Mouse (Mus musculus) thymus, postnatal 25 days (tissue): ENCODE data around the gene Tmco4.

Experiments used
- DNase-seq: peaks from one replicate; pipeline ENCODE4 v3.0.0; 2022

Gene Tmco4

GRCm38 (mm10) chr4:139024379-139024778 is 51.7 kb downstream of the Tmco4 start:
- DNase-seq: no peak

GRCm38 (mm10) chr4:139030675-139031074 is 58.0 kb downstream of the Tmco4 start:
- no peak for DNase-seq

GRCm38 (mm10) chr4:139032521-139032920 is 59.8 kb downstream of the Tmco4 start:
- DNase-seq: no peak

- no peak for DNase-seq
Measured at GRCm38 (mm10) chr4:139033263-139034009, 60.7 kb downstream of the Tmco4 start.

GRCm38 (mm10) chr4:139034010-139034367 is 61.3 kb downstream of the Tmco4 start:
- no peak for DNase-seq

GRCm38 (mm10) chr4:139034540-139034939 is 61.9 kb downstream of the Tmco4 start:
- no peak for DNase-seq

- no peak for DNase-seq
Measured at GRCm38 (mm10) chr4:139034942-139035341, 62.3 kb downstream of the Tmco4 start.

GRCm38 (mm10) chr4:139035799-139036198 is 63.1 kb downstream of the Tmco4 start:
- no peak for DNase-seq

- DNase-seq: no peak
Measured at GRCm38 (mm10) chr4:139037795-139038607, 65.3 kb downstream of the Tmco4 start.

GRCm38 (mm10) chr4:139040084-139040839 is 67.6 kb downstream of the Tmco4 start:
- no peak for DNase-seq

- DNase-seq: no peak
Measured at GRCm38 (mm10) chr4:139042611-139043010, 69.9 kb downstream of the Tmco4 start.

GRCm38 (mm10) chr4:139043600-139043999 is 70.9 kb downstream of the Tmco4 start:
- no peak for DNase-seq

GRCm38 (mm10) chr4:139044566-139044965 is 71.9 kb downstream of the Tmco4 start:
- DNase-seq: no peak

GRCm38 (mm10) chr4:139046354-139046753 is 73.7 kb downstream of the Tmco4 start:
- DNase-seq: no peak

- no peak for DNase-seq
Measured at GRCm38 (mm10) chr4:139048518-139048917, 75.8 kb downstream of the Tmco4 start.

GRCm38 (mm10) chr4:139052796-139053195 is 80.1 kb downstream of the Tmco4 start:
- no peak for DNase-seq

- no peak for DNase-seq
Measured at GRCm38 (mm10) chr4:139053391-139053790, 80.7 kb downstream of the Tmco4 start.

- DNase-seq: no peak
Measured at GRCm38 (mm10) chr4:139054300-139054923, 81.7 kb downstream of the Tmco4 start.

- DNase-seq: no peak
Measured at GRCm38 (mm10) chr4:139055336-139055735, 82.6 kb downstream of the Tmco4 start.

- DNase-seq: no peak
Measured at GRCm38 (mm10) chr4:139055744-139056143, 83.1 kb downstream of the Tmco4 start.

- DNase-seq: no peak
Measured at GRCm38 (mm10) chr4:139057291-139057690, 84.6 kb downstream of the Tmco4 start.

- no peak for DNase-seq
Measured at GRCm38 (mm10) chr4:139058029-139058428, 85.3 kb downstream of the Tmco4 start.

- no peak for DNase-seq
Measured at GRCm38 (mm10) chr4:139059569-139059968, 86.9 kb downstream of the Tmco4 start.
